Mouse (Mus musculus) CH12.LX (cell line): Measurements from ENCODE around the gene Tanc2. TPM values are rescaled to one million over a fixed set of nuclear protein-coding genes. Genes with fewer than 3 reads are reported as not detected.

Source experiments
- DNase-seq: peaks from one replicate; pipeline ENCODE4 v3.0.0-alpha.2; 2013; ENCODE audit errors: extremely low read depth
- H3K27ac ChIP-seq: 2 replicates; pipeline ENCODE4 v1.5.1; 2012; ENCODE audit warnings: low read depth, mild to moderate bottlenecking, control low read depth, moderate library complexity; ENCODE audit not compliant: insufficient read depth
- H3K27me3 ChIP-seq: replicated peaks from 2 replicates; pipeline ENCODE3; 2012; ENCODE audit warnings: inconsistent platforms
- H3K36me3 ChIP-seq, 2 experiments: replicated peaks in 1 of 2; 2 replicates each; pipeline versions ENCODE3 to v1.6.1; 2012; ENCODE audit warnings: inconsistent platforms in 1 of 2, low read length in 1 of 2, mild to moderate bottlenecking in 1 of 2, mixed read lengths in 1 of 2, moderate library complexity in 1 of 2; ENCODE audit not compliant: control insufficient read depth in 1 of 2, insufficient read depth in 1 of 2
- H3K4me1 ChIP-seq, 2 experiments: 2 replicates each; pipeline ENCODE4 v1.6.1; 2012; ENCODE audit warnings: inconsistent platforms in 1 of 2, moderate library complexity in 1 of 2; ENCODE audit not compliant: insufficient read depth in 2 of 2, control insufficient read depth in 1 of 2
- H3K4me2 ChIP-seq: 2 replicates; pipeline ENCODE4 v1.6.1; 2012; ENCODE audit warnings: low read depth, mild to moderate bottlenecking, control low read depth; ENCODE audit not compliant: poor library complexity, insufficient read depth, severe bottlenecking
- H3K4me3 ChIP-seq, 3 experiments: fragments of 150-350 bp in 1 of 3; sonication (generic) in 1 of 3; replicated peaks in 1 of 3; 2 replicates each; pipeline versions ENCODE3 to v1.5.1; 2011 to 2012; ENCODE audit warnings: low read depth in 2 of 3, low read length in 2 of 3, mild to moderate bottlenecking in 2 of 3, moderate library complexity in 2 of 3, control low read depth in 1 of 3, improper control_type of control experiment in 1 of 3, inconsistent platforms in 1 of 3, mixed read lengths in 1 of 3; ENCODE audit not compliant: poor library complexity in 1 of 3
- H3K79me2 ChIP-seq: replicated peaks from 2 replicates; pipeline ENCODE4 v1.6.1; 2012; ENCODE audit warnings: mild to moderate bottlenecking, moderate library complexity; ENCODE audit not compliant: control insufficient read depth, poor library complexity, insufficient read depth, severe bottlenecking; ENCODE audit errors: extremely low read depth
- H3K9ac ChIP-seq: 2 replicates; pipeline ENCODE4 v1.6.1; 2012; ENCODE audit warnings: low read depth, mild to moderate bottlenecking, control low read depth, moderate library complexity; ENCODE audit not compliant: insufficient read depth
- H3K9me3 ChIP-seq: replicated peaks from 2 replicates; pipeline ENCODE3; 2012; ENCODE audit warnings: low read length, inconsistent platforms, mixed read lengths
- CHD1 ChIP-seq: IDR thresholded peaks from 2 replicates; pipeline ENCODE4 v1.6.1; 2012; ENCODE audit warnings: low read depth, low read length, improper control_type of control experiment, inconsistent platforms
- GABPA ChIP-seq: IDR thresholded peaks from 2 replicates; pipeline ENCODE4 v1.6.1; 2012; ENCODE audit warnings: low read depth, low read length, improper control_type of control experiment, inconsistent platforms; ENCODE audit not compliant: insufficient replicate concordance
- HCFC1 ChIP-seq: IDR thresholded peaks from 2 replicates; pipeline ENCODE4 v1.6.1; 2012; ENCODE audit warnings: low read depth, mild to moderate bottlenecking, inconsistent platforms, low read length, improper control_type of control experiment
- JUN ChIP-seq: IDR thresholded peaks from 2 replicates; pipeline ENCODE4 v1.6.1; 2011; ENCODE audit warnings: low read depth, mild to moderate bottlenecking, low read length, improper control_type of control experiment, moderate library complexity; ENCODE audit not compliant: insufficient read depth
- JUND ChIP-seq: conservative IDR thresholded peaks from 2 replicates; pipeline ENCODE4 v1.6.1; 2011; ENCODE audit warnings: low read depth, low read length, improper control_type of control experiment
- KAT2A ChIP-seq: IDR thresholded peaks from 2 replicates; pipeline ENCODE4 v1.6.1; 2012; ENCODE audit warnings: low read length, improper control_type of control experiment, inconsistent platforms; ENCODE audit not compliant: insufficient replicate concordance
- MEF2A ChIP-seq: IDR thresholded peaks from 2 replicates; pipeline ENCODE4 v1.6.1; 2014; ENCODE audit warnings: low read depth, mild to moderate bottlenecking, inconsistent platforms, low read length, improper control_type of control experiment, borderline replicate concordance
- MXI1 ChIP-seq: IDR thresholded peaks from 2 replicates; pipeline ENCODE4 v1.6.1; 2011; ENCODE audit warnings: mild to moderate bottlenecking, low read depth, low read length, improper control_type of control experiment
- NRF1 ChIP-seq: IDR thresholded peaks from 2 replicates; pipeline ENCODE4 v1.6.1; 2014; ENCODE audit warnings: low read depth, mild to moderate bottlenecking, inconsistent platforms, low read length, improper control_type of control experiment, moderate library complexity
- POLR2A ChIP-seq: IDR thresholded peaks from 2 replicates; pipeline ENCODE4 v1.6.1; 2011; ENCODE audit warnings: low read depth, mild to moderate bottlenecking, improper control_type of control experiment, low read length
- POLR2AphosphoS2 ChIP-seq: IDR thresholded peaks from 2 replicates; pipeline ENCODE4 v1.6.1; 2011; ENCODE audit warnings: low read depth, low read length, improper control_type of control experiment
- RAD21 ChIP-seq: IDR thresholded peaks from 2 replicates; pipeline ENCODE4 v1.6.1; 2011; ENCODE audit warnings: low read depth, mild to moderate bottlenecking, low read length, improper control_type of control experiment, moderate library complexity
- SMC3 ChIP-seq: IDR thresholded peaks from 2 replicates; pipeline ENCODE4 v1.6.1; 2011; ENCODE audit warnings: low read depth, low read length, improper control_type of control experiment
- TBP ChIP-seq: conservative IDR thresholded peaks from 2 replicates; pipeline ENCODE4 v1.6.1; 2011; ENCODE audit warnings: low read depth, low read length, improper control_type of control experiment
- UBTF ChIP-seq: IDR thresholded peaks from 2 replicates; pipeline ENCODE4 v1.6.1; 2012; ENCODE audit warnings: low read depth, mild to moderate bottlenecking, inconsistent platforms, low read length, improper control_type of control experiment, moderate library complexity
- USF1 ChIP-seq: IDR thresholded peaks from 2 replicates; pipeline ENCODE4 v1.6.1; 2014; ENCODE audit warnings: low read depth, mild to moderate bottlenecking, inconsistent platforms, low read length, improper control_type of control experiment
- USF2 ChIP-seq: conservative IDR thresholded peaks from 2 replicates; pipeline ENCODE4 v1.6.1; 2011; ENCODE audit warnings: low read depth, low read length, improper control_type of control experiment
- ZC3H11A ChIP-seq: IDR thresholded peaks from 2 replicates; pipeline ENCODE4 v1.6.1; 2012; ENCODE audit warnings: low read depth, mild to moderate bottlenecking, inconsistent platforms, low read length, improper control_type of control experiment
- ZMIZ1 ChIP-seq: IDR thresholded peaks from 2 replicates; pipeline ENCODE4 v1.6.1; 2012; ENCODE audit warnings: low read depth, mild to moderate bottlenecking, inconsistent platforms, low read length, improper control_type of control experiment
- dilution Hi-C: fragments of 300-500 bp; cut with MboI; formaldehyde crosslinking; loops from 2 replicates; pipeline ENCODE4 v1.14.3; 2020; ENCODE audit warnings: low sequenced_read_pairs; ENCODE audit not compliant: extremely low pct_unique_long_range_greater_than_20kb, extremely low pct_ligation_motif_present
- in situ Hi-C: fragments of 300-500 bp; cut with MboI; formaldehyde crosslinking; loops from 3 replicates; pipeline ENCODE4 v1.14.3; 2019; ENCODE audit warnings: low sequenced_read_pairs, low pct_ligation_motif_present, low pct_unique_long_range_greater_than_20kb, mixed read lengths
- polyA plus RNA-seq: library from polyadenylated mRNA; unstranded; fragments of >175 nt; gene quantifications from 2 replicates; pipeline ENCODE4 v1.2.1, GENCODE M21; 2012; ENCODE audit warnings: low read depth; ENCODE audit not compliant: insufficient read length
- total RNA-seq, 2 experiments: library from RNA; depleted of rRNA; stranded (reverse); fragments of 300-350 nt in 1 of 2; fragments of >200 nt in 1 of 2; gene quantifications; 2 replicates each; pipeline ENCODE4 v1.2.3; 2012 to 2014

Tanc2 gene
- total and polyA plus RNA-seq, 3 experiments: 2.6 to 10.4 (median 3.2) TPM

- no peak for TF ChIP-seq NRF1
- peak; percentile 36; the same call in 1 of the 2 replicates for TF ChIP-seq UBTF
- no peak for TF ChIP-seq JUND
- TF ChIP-seq USF1: no peak
- peak; percentile 60 for TF ChIP-seq MXI1
- no peak; the same call in 1 of the 2 replicates for TF ChIP-seq POLR2A
- TF ChIP-seq USF2: no peak
- TF ChIP-seq POLR2AphosphoS2: no peak
- no peak for TF ChIP-seq KAT2A
- TF ChIP-seq HCFC1: 0 out of 2 replicates have a peak, but pooled peaks have one; percentile 24
- TF ChIP-seq GABPA: no peak
- TF ChIP-seq TBP: no peak
- no peak for TF ChIP-seq MEF2A
- no peak for TF ChIP-seq ZC3H11A
- peak; percentile 53 for TF ChIP-seq RAD21
- TF ChIP-seq JUN: no peak
- TF ChIP-seq CHD1: no peak
- peak; percentile 23 for TF ChIP-seq SMC3
- TF ChIP-seq ZMIZ1: no peak
Observed at GRCm38 (mm10) chr11:105944126-105944621, 354.4 kb downstream of the Tanc2 start (continued).

DNA sequence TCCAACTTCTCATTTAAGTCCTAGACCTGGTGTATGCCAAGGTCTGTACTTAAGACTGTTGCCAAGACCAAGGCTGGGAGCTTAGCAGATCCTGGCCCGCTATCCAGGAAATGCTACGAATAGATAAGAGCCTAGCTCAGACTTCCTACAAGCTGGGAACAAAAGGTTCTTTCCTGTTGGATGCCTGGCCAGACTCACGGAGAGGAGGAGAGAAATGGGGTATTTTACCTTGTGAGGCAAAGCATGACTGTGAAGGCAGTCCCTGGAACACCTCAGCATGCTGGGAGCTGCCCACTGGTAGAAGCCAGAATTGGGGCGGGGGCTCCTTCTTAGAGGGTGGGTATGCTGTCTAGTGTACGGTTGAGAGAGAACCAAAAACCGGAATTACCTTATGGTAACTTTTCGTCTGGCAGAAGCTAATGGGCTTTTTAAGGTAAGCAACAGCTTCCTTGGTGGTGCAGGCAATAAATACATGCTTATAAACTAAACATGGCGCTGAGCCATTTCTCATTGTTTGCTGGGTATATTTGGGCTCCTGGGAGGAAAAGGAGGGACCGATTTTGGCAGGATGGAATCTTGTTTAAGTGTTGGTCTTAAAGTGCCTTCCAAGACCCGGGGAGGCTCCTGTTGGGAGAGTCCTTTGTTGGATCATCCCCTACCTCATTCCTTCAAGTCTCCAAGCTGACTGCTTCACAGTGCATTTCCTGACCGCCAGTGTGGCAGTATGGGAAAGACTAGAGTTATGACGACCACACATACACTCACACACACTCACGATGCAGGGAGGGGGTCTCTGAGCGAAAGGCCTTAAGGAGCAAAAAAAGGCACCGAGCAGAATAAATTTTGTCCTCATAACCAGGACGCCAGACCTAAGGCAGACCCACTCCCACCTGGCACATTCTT lies 355.2 kb downstream of the Tanc2 start:
- Histone ChIP-seq H3K4me3 (peak overlapping the region in 1 of 3 experiments; percentile 5), H3K79me2 (no peaks in the 10 kb centered on the region), H3K9ac (no peak overlapping the region), H3K4me2 (peak overlapping the region; percentile 55; the same call in 1 of the 2 replicates), H3K36me3 (no peaks in the 10 kb centered on the region), H3K4me1 (peaks cover 2 to 3% of the 10 kb centered on the region in 2 experiments; a peak in 1 of 4 replicates), H3K27me3 (peaks cover 93% of the 10 kb centered on the region), H3K27ac (no peak overlapping the region), H3K9me3 (no peaks in the 10 kb centered on the region)
- in situ Hi-C loops (no loop called here), dilution Hi-C loops (loop anchor here (25.0 kb wide), 1 partner anchor 117 kb away; the partner anchor contains the start of gene Taco1)
- DNase-seq: no peak
- TF ChIP-seq USF1: no peak
